Comparison of ENCODE assay signal across 13 mouse cellular contexts in the genomic region with DNA sequence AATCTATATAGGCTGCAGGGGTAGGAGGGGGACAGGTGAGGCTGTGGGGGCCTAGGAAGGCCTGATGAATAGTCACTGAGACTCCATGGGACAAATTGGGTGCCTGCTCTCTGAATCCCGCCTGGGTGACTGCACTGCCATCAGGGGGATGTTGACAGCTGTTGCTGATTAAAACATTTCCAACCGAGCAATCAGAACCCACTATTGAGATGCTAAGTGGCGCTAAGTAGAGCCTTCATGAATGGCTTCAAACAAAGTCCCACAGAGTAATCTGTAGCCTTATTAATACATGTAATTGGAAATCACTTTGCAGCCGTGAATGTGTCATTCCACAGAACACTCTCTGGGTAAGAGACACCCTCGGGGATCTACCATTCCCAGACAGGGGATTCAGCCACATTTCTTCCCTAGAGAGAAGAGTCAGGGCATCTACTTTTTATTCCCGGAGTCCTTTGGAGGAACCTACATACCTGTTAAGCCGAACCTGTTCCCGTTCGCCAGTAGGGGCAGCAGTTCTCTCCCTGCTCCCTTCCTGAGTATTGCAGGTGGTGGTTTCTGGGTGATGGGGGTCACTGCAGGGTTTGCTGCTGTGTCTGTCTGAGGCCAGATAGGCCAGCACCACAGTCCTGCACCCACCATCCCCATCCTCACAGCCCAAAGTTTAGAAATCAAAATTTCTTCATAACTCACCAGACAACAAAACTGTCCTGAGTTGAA. TPM values are rescaled to one million over a fixed set of nuclear protein-coding genes. Genes with fewer than 3 reads are reported as not detected.
DNase-seq lines count a peak whose midpoint lies in the region; ATAC-seq and TF ChIP-seq lines count a peak whose summit lies in the region.
"Had no signal": no experiment of that assay in that cellular context is flagged by ENCODE, and none has a peak within 500 bp of the region (broad histone marks: within the 10 kb centered on the region; RNA-seq: fewer than 3 reads in every experiment).

No protein-coding gene starts in this region.

- DNase-seq in cerebellum, adult 2 months: no peak
- DNase-seq in liver, postnatal 0 days: no peak
- DNase-seq in retina, postnatal 1 day: peak; percentile 56
- DNase-seq in kidney, postnatal 25 days: no peak
- DNase-seq in embryo, embryonic 10 days (ENCODE audit: low spot score): no peak
- DNase-seq: cerebellum, postnatal 36 days; heart, adult 18-20 months; heart, postnatal 36 days; kidney, adult 11 months; lung, postnatal 4 days had no signal

- no peaks in the 10 kb centered on the region; the same call in 1 of the 2 replicates for H3K27me3 ChIP-seq in cerebellum, adult 2 months (ENCODE audit: control insufficient read depth, insufficient read depth, low read length)
- peaks cover 4% of the 10 kb centered on the region; the same call in 1 of the 2 replicates for H3K27me3 ChIP-seq in liver, postnatal 0 days (ENCODE audit: insufficient read depth, low read length)
- peaks cover 28% of the 10 kb centered on the region for H3K27me3 ChIP-seq in liver, embryonic 12.5 days (replicated peaks)
- peaks cover 28% of the 10 kb centered on the region for H3K27me3 ChIP-seq in forebrain, embryonic 15.5 days

- TF ChIP-seq EP300 in liver, postnatal 0 days (IDR thresholded peaks at IDR 0.05; ENCODE audit: low read depth): no peak

- WGBS in cerebellum, adult 2 months: 26% methylated on average over 9 of the region's 9 CpGs
- WGBS in liver, postnatal 0 days (ENCODE audit: insufficient replicate concordance): 22% methylated on average over 9 of the region's 9 CpGs
- WGBS in liver, embryonic 12.5 days (ENCODE audit: insufficient replicate concordance): 15% methylated on average over 9 of the region's 9 CpGs
- WGBS in forebrain, embryonic 15.5 days: 3% methylated on average over 9 of the region's 9 CpGs

- no peak overlapping the region for H3K4me2 ChIP-seq in liver, postnatal 0 days (ENCODE audit: low read depth, low read length)
- no peak overlapping the region for H3K4me2 ChIP-seq in liver, embryonic 12.5 days
- H3K4me2 ChIP-seq in forebrain, embryonic 15.5 days (replicated peaks): no peak overlapping the region

- peak; percentile 20; the same call in 1 of the 2 replicates for TF ChIP-seq CTCF in cerebellum, adult 2 months (IDR thresholded peaks at IDR 0.05; ENCODE audit: borderline replicate concordance, insufficient read depth, low read depth, low read length)
- TF ChIP-seq CTCF in liver, postnatal 0 days (IDR thresholded peaks at IDR 0.05; ENCODE audit: low read depth): 0 out of 2 replicates have a peak, but pooled peaks have one; percentile 22

- no peak overlapping the region for H3K27ac ChIP-seq in cerebellum, adult 2 months (ENCODE audit: insufficient read depth, low read length)
- H3K27ac ChIP-seq in liver, postnatal 0 days (ENCODE audit: low read depth): no peak overlapping the region
- no peak overlapping the region for H3K27ac ChIP-seq in liver, embryonic 12.5 days
- no peak overlapping the region for H3K27ac ChIP-seq in forebrain, embryonic 15.5 days (replicated peaks)

- no peak for TF ChIP-seq POLR2A in cerebellum, adult 2 months (IDR thresholded peaks at IDR 0.05; ENCODE audit: borderline replicate concordance, insufficient read depth, low read length)

- H3K9me3 ChIP-seq in liver, postnatal 0 days (ENCODE audit: low read length): no peaks in the 10 kb centered on the region
- no peaks in the 10 kb centered on the region for H3K9me3 ChIP-seq in liver, embryonic 12.5 days (replicated peaks)
- H3K9me3 ChIP-seq in forebrain, embryonic 15.5 days: no peaks in the 10 kb centered on the region

- H3K4me3 ChIP-seq in cerebellum, adult 2 months (replicated peaks; ENCODE audit: insufficient read depth, low read depth, low read length): no peak overlapping the region
- no peak overlapping the region for H3K4me3 ChIP-seq in liver, postnatal 0 days (ENCODE audit: low read depth, low read length)
- H3K4me3 ChIP-seq in liver, embryonic 12.5 days: no peak overlapping the region
- H3K4me3 ChIP-seq in forebrain, embryonic 15.5 days: no peak overlapping the region

- no peaks in the 10 kb centered on the region for H3K36me3 ChIP-seq in liver, postnatal 0 days (replicated peaks; ENCODE audit: insufficient read depth, low read length)
- H3K36me3 ChIP-seq in liver, embryonic 12.5 days: no peaks in the 10 kb centered on the region
- H3K36me3 ChIP-seq in forebrain, embryonic 15.5 days: no peaks in the 10 kb centered on the region

- H3K4me1 ChIP-seq in cerebellum, adult 2 months (ENCODE audit: control insufficient read depth, insufficient read depth, low read length): no peaks in the 10 kb centered on the region
- no peaks in the 10 kb centered on the region for H3K4me1 ChIP-seq in liver, postnatal 0 days (ENCODE audit: insufficient read depth)
- no peaks in the 10 kb centered on the region for H3K4me1 ChIP-seq in liver, embryonic 12.5 days
- H3K4me1 ChIP-seq in forebrain, embryonic 15.5 days: peaks cover 11% of the 10 kb centered on the region

- no peak for ATAC-seq in cerebellum, adult (ENCODE audit: insufficient number of reproducible peaks, low FRiP score, low TSS enrichment)
- no peak for ATAC-seq in liver, postnatal 0 days
- ATAC-seq in liver, embryonic 12.5 days: no peak
- peak; percentile 88 for ATAC-seq in forebrain, embryonic 15.5 days (replicated peaks)

- no peak overlapping the region for H3K9ac ChIP-seq in liver, postnatal 0 days (replicated peaks)
- H3K9ac ChIP-seq in liver, embryonic 12.5 days: no peak overlapping the region
- H3K9ac ChIP-seq in forebrain, embryonic 15.5 days (replicated peaks): no peak overlapping the region

RNA-seq across cellular contexts. Expression of a gene that starts 7.0 kb away (rescaled TPM):
- polyA plus RNA-seq in cerebellum, adult 2 months (2012; rRNA removed): 31.6 and 31.9 TPM in 2 replicates
- polyA plus RNA-seq in liver, postnatal 0 days (2015; fragmentation: Nextera tagmentation; extraction: Ambion mirVana): not detected in 2 replicates
- 0.33 and 0.50 TPM in 2 replicates for polyA plus RNA-seq in liver, embryonic 12.5 days (2016; fragmentation: Nextera tagmentation; extraction: Ambion mirVana)
- polyA plus RNA-seq in forebrain, embryonic 15.5 days (2015; fragmentation: Nextera tagmentation; extraction: Ambion mirVana): 8.6 and 10.3 TPM in 2 replicates
